Mouse (Mus musculus): ENCODE measurements around the gene Mas1. TPM values are rescaled to one million over a fixed set of nuclear protein-coding genes. Genes with fewer than 3 reads are reported as not detected.
"Not testable (repeated sequence)": the region's sequence is repeated elsewhere in the genome, so short reads cannot be mapped to it uniquely, and the experiment has no call there.

Gene Mas1
- polyA plus RNA-seq, 1 experiment from 2014 or later, result 0.18 TPM

DNA sequence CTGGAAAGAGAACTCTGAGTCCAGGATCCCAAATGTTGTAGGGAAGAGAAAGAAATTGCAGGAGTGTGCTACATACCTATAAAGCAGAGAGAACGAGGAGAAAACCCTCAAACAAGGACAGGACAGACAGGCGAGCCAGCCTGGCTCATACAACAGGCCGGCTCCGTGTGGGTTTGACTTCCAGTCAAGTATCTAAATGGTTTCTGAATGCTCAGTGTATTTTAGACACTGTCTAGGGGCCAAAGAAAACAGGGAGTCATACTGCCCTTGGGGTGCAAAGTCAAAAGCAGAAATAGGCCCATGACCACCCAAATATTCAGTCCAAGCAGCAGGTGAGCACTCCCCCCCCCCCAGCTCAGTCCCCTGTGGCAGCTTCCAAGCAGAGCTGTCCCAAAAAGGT, 37.9 kb upstream of the Mas1 start:
- ATAC-seq (replicated peaks; ENCODE audit: insufficient number of reproducible peaks, low FRiP score, low TSS enrichment, low read depth) (no peak), DNase-seq (ENCODE audit: low spot score) (no peak)
- H3K9me3 ChIP-seq (replicated peaks; ENCODE audit: control insufficient read depth, low read length), result no peaks in the 10 kb centered on the region
- H3K36me3 ChIP-seq (replicated peaks; ENCODE audit: control insufficient read depth, insufficient read depth, low read depth, low read length), result peaks cover 3% of the 10 kb centered on the region
- no peak overlapping the region for H3K9ac ChIP-seq (replicated peaks; ENCODE audit: low read length)
- H3K27ac ChIP-seq (replicated peaks; ENCODE audit: low read depth, low read length), result no peak overlapping the region
- H3K4me1 ChIP-seq (ENCODE audit: control insufficient read depth, insufficient read depth, low read length), result no peaks in the 10 kb centered on the region
- no peaks in the 10 kb centered on the region for H3K27me3 ChIP-seq (ENCODE audit: control insufficient read depth, insufficient read depth, low read length)
- no peak overlapping the region for H3K4me3 ChIP-seq (ENCODE audit: low read depth, low read length)
- H3K4me2 ChIP-seq (ENCODE audit: low read depth, low read length), result no peak overlapping the region
- 82% methylated on average over 4 of the region's 4 CpGs for WGBS

DNA sequence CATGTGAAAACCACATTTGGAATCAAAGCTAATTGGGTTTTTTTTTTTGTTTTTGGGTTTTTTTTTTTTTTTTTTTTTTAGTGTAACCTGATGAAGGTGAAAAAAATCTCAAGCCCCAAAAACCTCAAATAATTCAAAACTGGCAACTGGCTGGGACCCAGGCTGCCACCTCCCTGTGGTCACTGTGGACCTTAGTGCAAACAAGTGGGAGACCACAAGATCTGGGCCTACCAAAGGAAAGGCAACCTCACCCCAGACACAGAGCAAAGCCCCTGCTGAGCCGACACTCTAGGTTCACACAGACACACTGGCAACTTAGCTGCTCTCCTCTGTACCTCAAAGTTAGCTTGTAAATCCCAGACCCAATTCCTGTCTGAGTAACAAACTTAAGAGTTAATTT, 36.4 kb upstream of the Mas1 start:
- no peaks in the 10 kb centered on the region for H3K27me3 ChIP-seq (ENCODE audit: control insufficient read depth, insufficient read depth, low read length)
- H3K4me3 ChIP-seq (ENCODE audit: low read depth, low read length), result no peak overlapping the region
- WGBS, result 83% methylated on average over 1 of the region's 1 CpGs
- no peaks in the 10 kb centered on the region for H3K36me3 ChIP-seq (replicated peaks; ENCODE audit: control insufficient read depth, insufficient read depth, low read depth, low read length)
- no peak overlapping the region for H3K4me2 ChIP-seq (ENCODE audit: low read depth, low read length)
- no peak overlapping the region for H3K9ac ChIP-seq (replicated peaks; ENCODE audit: low read length)
- no peak for ATAC-seq (replicated peaks; ENCODE audit: insufficient number of reproducible peaks, low FRiP score, low TSS enrichment, low read depth)
- H3K9me3 ChIP-seq (replicated peaks; ENCODE audit: control insufficient read depth, low read length), result no peaks in the 10 kb centered on the region
- no peaks in the 10 kb centered on the region for H3K4me1 ChIP-seq (ENCODE audit: control insufficient read depth, insufficient read depth, low read length)
- no peak for DNase-seq (ENCODE audit: low spot score)
- H3K27ac ChIP-seq (replicated peaks; ENCODE audit: low read depth, low read length), result no peak overlapping the region

DNA sequence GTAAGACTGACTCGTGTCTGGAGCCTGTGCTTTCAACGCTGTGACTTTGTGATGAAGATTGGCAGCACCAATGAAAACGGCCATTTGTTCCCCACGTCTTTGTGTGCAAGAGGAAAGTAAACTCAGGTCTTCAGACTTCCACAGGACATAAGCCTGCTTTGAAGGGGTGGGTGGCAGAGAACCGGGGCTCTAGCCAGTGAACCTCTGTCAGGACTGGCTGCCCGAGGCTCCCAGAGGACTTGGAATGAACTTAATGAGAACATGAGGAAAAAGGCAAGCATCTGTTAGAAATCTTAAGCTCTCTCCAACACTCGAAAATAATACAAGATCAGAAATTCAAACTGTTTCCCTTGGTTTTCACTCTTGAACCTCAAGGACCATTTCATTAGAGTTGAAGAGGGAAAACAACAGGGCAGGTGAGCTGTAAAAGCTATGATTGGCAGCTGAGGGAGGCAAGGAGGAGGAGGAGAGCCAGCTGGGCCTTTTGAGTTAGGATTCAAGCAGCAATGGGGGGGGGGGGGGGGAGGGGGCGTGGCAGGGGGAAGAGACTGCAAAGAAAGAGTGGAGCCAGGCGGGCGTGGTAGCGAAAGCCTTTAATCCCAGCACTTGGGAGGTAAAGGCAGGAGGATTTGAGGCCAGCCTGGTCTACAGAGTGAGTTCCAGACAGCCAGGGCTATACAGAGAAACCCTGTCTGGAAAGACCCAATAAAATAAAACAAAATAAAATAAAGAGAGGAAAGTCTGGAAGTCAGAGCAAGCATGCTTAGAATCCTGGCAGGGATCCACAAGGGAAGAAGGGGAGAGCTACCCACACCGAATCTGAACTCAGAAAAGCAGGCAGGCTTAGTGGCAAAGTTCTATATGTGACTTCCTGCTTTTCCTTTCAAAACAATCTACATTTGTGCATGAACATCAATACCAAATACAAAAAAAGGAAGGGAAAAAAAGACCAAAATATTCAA, 35.7 kb upstream of the Mas1 start:
- no peaks in the 10 kb centered on the region for H3K4me1 ChIP-seq (ENCODE audit: control insufficient read depth, insufficient read depth, low read length)
- peak; percentile 36 for DNase-seq (ENCODE audit: low spot score)
- no peaks in the 10 kb centered on the region for H3K36me3 ChIP-seq (replicated peaks; ENCODE audit: control insufficient read depth, insufficient read depth, low read depth, low read length)
- no peak overlapping the region for H3K27ac ChIP-seq (replicated peaks; ENCODE audit: low read depth, low read length)
- no peaks in the 10 kb centered on the region for H3K9me3 ChIP-seq (replicated peaks; ENCODE audit: control insufficient read depth, low read length)
- no peaks in the 10 kb centered on the region for H3K27me3 ChIP-seq (ENCODE audit: control insufficient read depth, insufficient read depth, low read length)
- 47% methylated on average over 11 of the region's 12 CpGs for WGBS
- no peak overlapping the region for H3K4me3 ChIP-seq (ENCODE audit: low read depth, low read length)
- no peak overlapping the region for H3K4me2 ChIP-seq (ENCODE audit: low read depth, low read length)
- H3K9ac ChIP-seq (replicated peaks; ENCODE audit: low read length), result no peak overlapping the region
- no peak; the same call in 1 of the 2 replicates for ATAC-seq (replicated peaks; ENCODE audit: insufficient number of reproducible peaks, low FRiP score, low TSS enrichment, low read depth)

DNA sequence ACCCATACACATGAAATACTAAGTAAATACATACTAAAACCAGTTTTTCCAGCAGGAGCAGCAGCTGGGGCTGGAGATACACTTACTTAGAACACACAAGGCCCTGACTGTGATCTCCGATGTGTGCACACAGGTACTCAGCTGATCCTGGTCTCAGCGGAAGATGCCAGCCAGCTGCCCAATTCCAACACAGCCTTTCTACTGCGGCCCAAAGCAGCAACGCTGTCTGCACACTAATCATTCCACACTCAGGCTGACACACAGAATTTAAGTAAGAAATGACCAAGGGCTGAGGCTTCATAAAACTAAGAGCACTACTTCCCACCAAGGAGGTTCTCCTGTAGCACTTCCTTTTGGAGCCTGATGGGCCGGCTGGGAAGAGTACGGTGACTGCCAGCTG, 34.3 kb upstream of the Mas1 start:
- no peak overlapping the region for H3K4me3 ChIP-seq (ENCODE audit: low read depth, low read length)
- H3K27me3 ChIP-seq (ENCODE audit: control insufficient read depth, insufficient read depth, low read length), result no peaks in the 10 kb centered on the region
- WGBS, result 92% methylated on average over 6 of the region's 6 CpGs
- no peak overlapping the region for H3K9ac ChIP-seq (replicated peaks; ENCODE audit: low read length)
- no peak overlapping the region for H3K27ac ChIP-seq (replicated peaks; ENCODE audit: low read depth, low read length)
- H3K36me3 ChIP-seq (replicated peaks; ENCODE audit: control insufficient read depth, insufficient read depth, low read depth, low read length), result no peaks in the 10 kb centered on the region
- no peaks in the 10 kb centered on the region for H3K9me3 ChIP-seq (replicated peaks; ENCODE audit: control insufficient read depth, low read length)
- H3K4me1 ChIP-seq (ENCODE audit: control insufficient read depth, insufficient read depth, low read length), result no peaks in the 10 kb centered on the region
- no peak overlapping the region for H3K4me2 ChIP-seq (ENCODE audit: low read depth, low read length)
- ATAC-seq (replicated peaks; ENCODE audit: insufficient number of reproducible peaks, low FRiP score, low TSS enrichment, low read depth) (no peak), DNase-seq (ENCODE audit: low spot score) (no peak)

DNA sequence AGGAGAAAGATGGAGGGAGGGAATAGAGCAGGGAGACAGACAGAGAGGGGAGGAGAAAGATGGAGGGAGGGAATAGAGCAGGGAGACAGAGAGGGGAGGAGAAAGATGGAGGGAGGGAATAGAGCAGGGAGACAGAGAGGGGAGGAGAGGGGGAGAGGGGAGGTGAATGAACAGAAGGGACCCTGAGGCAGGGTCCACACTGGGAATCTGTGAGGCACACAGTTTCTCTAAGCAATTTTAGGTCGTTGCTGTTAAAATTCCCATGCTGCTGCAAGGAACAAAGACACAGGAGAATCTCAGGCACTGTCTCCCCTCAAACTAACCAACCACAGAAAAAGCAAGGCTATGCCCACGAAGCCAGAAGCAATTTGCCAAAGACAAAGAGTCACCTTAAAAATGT, 30.7 kb upstream of the Mas1 start:
- ATAC-seq (replicated peaks; ENCODE audit: insufficient number of reproducible peaks, low FRiP score, low TSS enrichment, low read depth); H3K9ac ChIP-seq (replicated peaks; ENCODE audit: low read length); H3K4me2 ChIP-seq (ENCODE audit: low read depth, low read length): not testable (repeated sequence)

DNA sequence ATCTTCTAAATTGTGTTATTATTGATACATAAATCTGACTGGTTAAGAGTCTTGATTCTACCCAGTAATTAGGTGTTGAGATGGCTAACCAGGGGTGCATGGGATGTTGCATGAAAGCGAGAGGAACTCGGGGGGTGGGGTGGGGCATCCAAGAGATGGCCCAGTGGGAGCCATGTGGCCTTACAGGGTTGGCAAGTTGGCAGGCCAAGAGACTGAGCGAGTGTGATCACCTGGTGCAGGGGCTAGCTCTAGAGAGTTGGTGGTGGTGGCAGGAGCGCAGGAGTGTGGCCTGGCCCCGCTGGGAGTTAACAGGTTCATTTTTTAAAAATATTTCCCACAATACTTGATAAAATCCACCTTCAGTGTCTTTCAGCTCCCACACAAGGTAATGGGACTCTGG, 29.7 kb upstream of the Mas1 start:
- peak overlapping the region; percentile 20; the same call in 1 of the 2 replicates for H3K27ac ChIP-seq (replicated peaks; ENCODE audit: low read depth, low read length)
- no peak overlapping the region for H3K9ac ChIP-seq (replicated peaks; ENCODE audit: low read length)
- no peaks in the 10 kb centered on the region for H3K36me3 ChIP-seq (replicated peaks; ENCODE audit: control insufficient read depth, insufficient read depth, low read depth, low read length)
- DNase-seq (ENCODE audit: low spot score), result no peak
- no peaks in the 10 kb centered on the region for H3K4me1 ChIP-seq (ENCODE audit: control insufficient read depth, insufficient read depth, low read length)
- no peak overlapping the region for H3K4me3 ChIP-seq (ENCODE audit: low read depth, low read length)
- 0 out of 2 replicates have a peak, but pooled peaks have one; percentile 44 for ATAC-seq (replicated peaks; ENCODE audit: insufficient number of reproducible peaks, low FRiP score, low TSS enrichment, low read depth)
- 86% methylated on average over 5 of the region's 5 CpGs for WGBS
- H3K9me3 ChIP-seq (replicated peaks; ENCODE audit: control insufficient read depth, low read length), result no peaks in the 10 kb centered on the region
- H3K27me3 ChIP-seq (ENCODE audit: control insufficient read depth, insufficient read depth, low read length), result no peaks in the 10 kb centered on the region
- no peak overlapping the region for H3K4me2 ChIP-seq (ENCODE audit: low read depth, low read length)

More for the DNA sequence above, 30.7 kb upstream of the Mas1 start:
- peak; percentile 23 for DNase-seq (ENCODE audit: low spot score)
- not testable (repeated sequence) for H3K9me3 ChIP-seq (replicated peaks; ENCODE audit: control insufficient read depth, low read length); H3K27me3 ChIP-seq (ENCODE audit: control insufficient read depth, insufficient read depth, low read length); H3K4me3 ChIP-seq (ENCODE audit: low read depth, low read length); H3K36me3 ChIP-seq (replicated peaks; ENCODE audit: control insufficient read depth, insufficient read depth, low read depth, low read length); H3K4me1 ChIP-seq (ENCODE audit: control insufficient read depth, insufficient read depth, low read length); H3K27ac ChIP-seq (replicated peaks; ENCODE audit: low read depth, low read length)
- 32% methylated on average over 2 of the region's 2 CpGs for WGBS

DNA sequence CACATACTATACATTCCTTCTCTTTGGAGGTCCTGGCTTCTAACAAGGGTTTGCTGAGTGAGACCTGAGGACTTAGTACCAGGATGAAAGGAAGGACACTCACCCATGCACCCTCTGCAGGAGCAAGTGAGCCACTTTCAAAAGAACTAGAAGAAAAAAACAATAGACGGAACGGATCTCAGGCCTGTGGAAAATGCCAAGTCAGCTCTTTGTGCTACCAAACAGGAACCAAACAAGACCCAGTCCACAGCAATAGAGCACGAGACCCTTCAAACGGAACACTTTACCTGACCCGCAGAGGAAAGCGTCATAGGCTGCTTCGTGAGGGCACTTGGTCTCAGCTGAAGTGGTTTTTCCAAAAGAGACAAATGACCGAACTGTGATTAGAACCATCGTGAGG, 24.1 kb upstream of the Mas1 start:
- H3K27ac ChIP-seq (replicated peaks; ENCODE audit: low read depth, low read length), result no peak overlapping the region
- H3K27me3 ChIP-seq (ENCODE audit: control insufficient read depth, insufficient read depth, low read length), result no peaks in the 10 kb centered on the region
- H3K4me2 ChIP-seq (ENCODE audit: low read depth, low read length), result no peak overlapping the region
- no peaks in the 10 kb centered on the region for H3K9me3 ChIP-seq (replicated peaks; ENCODE audit: control insufficient read depth, low read length)
- no peaks in the 10 kb centered on the region for H3K4me1 ChIP-seq (ENCODE audit: control insufficient read depth, insufficient read depth, low read length)
- no peak overlapping the region for H3K4me3 ChIP-seq (ENCODE audit: low read depth, low read length)
- WGBS, result 88% methylated on average over 9 of the region's 9 CpGs
- ATAC-seq (replicated peaks; ENCODE audit: insufficient number of reproducible peaks, low FRiP score, low TSS enrichment, low read depth), result no peak
- H3K36me3 ChIP-seq (replicated peaks; ENCODE audit: control insufficient read depth, insufficient read depth, low read depth, low read length), result no peaks in the 10 kb centered on the region; the same call in 1 of the 2 replicates
- H3K9ac ChIP-seq (replicated peaks; ENCODE audit: low read length), result no peak overlapping the region
- DNase-seq (ENCODE audit: low spot score), result no peak

DNA sequence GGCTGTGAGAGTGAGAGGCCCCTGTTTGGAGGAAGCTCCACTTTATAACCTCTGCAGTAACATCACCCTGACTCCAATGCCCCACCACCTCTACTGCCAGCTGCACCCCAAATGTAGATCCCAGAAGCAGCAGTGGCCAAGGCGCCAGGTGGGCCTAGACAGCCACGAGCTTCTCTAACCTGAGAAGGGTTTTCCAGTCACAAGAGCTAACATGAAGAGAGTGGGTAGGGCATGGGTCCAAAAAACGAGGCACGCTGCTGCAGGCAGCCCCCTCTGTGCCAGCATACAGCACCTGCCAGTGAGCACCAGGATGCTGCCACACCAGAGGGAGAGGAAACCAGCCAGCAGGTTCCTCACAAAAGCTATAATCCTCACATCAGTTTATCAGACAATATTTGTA, 23.1 kb upstream of the Mas1 start:
- Histone ChIP-seq H3K27ac (replicated peaks; ENCODE audit: low read depth, low read length) (no peak overlapping the region), H3K4me1 (ENCODE audit: control insufficient read depth, insufficient read depth, low read length) (no peaks in the 10 kb centered on the region), H3K27me3 (ENCODE audit: control insufficient read depth, insufficient read depth, low read length) (no peaks in the 10 kb centered on the region), H3K4me3 (ENCODE audit: low read depth, low read length) (no peak overlapping the region), H3K9me3 (replicated peaks; ENCODE audit: control insufficient read depth, low read length) (no peaks in the 10 kb centered on the region), H3K36me3 (replicated peaks; ENCODE audit: control insufficient read depth, insufficient read depth, low read depth, low read length) (no peaks in the 10 kb centered on the region; the same call in 1 of the 2 replicates), H3K9ac (replicated peaks; ENCODE audit: low read length) (no peak overlapping the region; the same call in 1 of the 2 replicates), H3K4me2 (ENCODE audit: low read depth, low read length) (no peak overlapping the region)
- no peak for ATAC-seq (replicated peaks; ENCODE audit: insufficient number of reproducible peaks, low FRiP score, low TSS enrichment, low read depth)
- WGBS, result 89% methylated on average over 4 of the region's 4 CpGs
- no peak for DNase-seq (ENCODE audit: low spot score)
